Mouse (Mus musculus) liver, embryonic 15.5 days (tissue): ENCODE results near the gene Zfp92. TPM values are rescaled to one million over a fixed set of nuclear protein-coding genes. Genes with fewer than 3 reads are reported as not detected.
A peak's percentile ranks its signal among the peaks of the same experiment; 100 is the strongest.

Experiments
- ATAC-seq: fragments of 200-750 bp; cut with Nextera tagmentation; 2 replicates; pipeline ENCODE4 v1.8.0; 2017; ENCODE audit warnings: moderate number of reproducible peaks, mild to moderate bottlenecking, moderate library complexity; ENCODE audit not compliant: insufficient read depth
- H3K27ac ChIP-seq: fragments of 300-500 bp; sonication (generic); replicated peaks from 2 replicates; pipeline ENCODE4 v1.5.1; 2015; ENCODE audit warnings: mild to moderate bottlenecking, inconsistent platforms
- H3K27me3 ChIP-seq: fragments of 300-500 bp; sonication (generic); 2 replicates; pipeline ENCODE4 v1.6.1; 2015; ENCODE audit warnings: mild to moderate bottlenecking, inconsistent platforms
- H3K36me3 ChIP-seq: fragments of 300-500 bp; sonication (generic); replicated peaks from 2 replicates; pipeline ENCODE4 v1.6.1; 2015; ENCODE audit warnings: moderate library complexity, mild to moderate bottlenecking, inconsistent platforms
- H3K4me1 ChIP-seq: fragments of 300-500 bp; sonication (generic); replicated peaks from 2 replicates; pipeline ENCODE4 v1.6.1; 2015; ENCODE audit warnings: inconsistent platforms
- H3K4me2 ChIP-seq: fragments of 300-500 bp; sonication (generic); 2 replicates; pipeline ENCODE4 v1.6.1; 2015; ENCODE audit warnings: moderate library complexity, mild to moderate bottlenecking, inconsistent platforms
- H3K4me3 ChIP-seq: fragments of 300-500 bp; sonication (generic); replicated peaks from 2 replicates; pipeline ENCODE4 v1.5.1; 2015; ENCODE audit warnings: mild to moderate bottlenecking, inconsistent platforms
- H3K9ac ChIP-seq: fragments of 300-500 bp; sonication (generic); 2 replicates; pipeline ENCODE4 v1.6.1; 2015; ENCODE audit warnings: moderate library complexity, mild to moderate bottlenecking, inconsistent platforms
- H3K9me3 ChIP-seq: fragments of 300-500 bp; sonication (generic); replicated peaks from 2 replicates; pipeline ENCODE4 v1.6.1; 2016; ENCODE audit warnings: inconsistent platforms
- WGBS: fragments of 180-500 bp; shearing (Covaris S2); methylation state at CpG from one replicate; pipeline ENCODE4 v1.1.7; 2015; ENCODE audit warnings: mixed read lengths; ENCODE audit not compliant: insufficient replicate concordance; 5-methylcytosine and 5-hydroxymethylcytosine counted together
- polyA plus RNA-seq: library from polyadenylated mRNA; unstranded; fragments of >200 nt; fragmentation: Nextera tagmentation; extraction: Ambion mirVana; gene quantifications from 2 replicates; pipeline ENCODE4 v1.2.1, GENCODE M21; 2015

The Zfp92 gene
- polyA plus RNA-seq, 1 experiment from 2014 or later = not detected

DNA sequence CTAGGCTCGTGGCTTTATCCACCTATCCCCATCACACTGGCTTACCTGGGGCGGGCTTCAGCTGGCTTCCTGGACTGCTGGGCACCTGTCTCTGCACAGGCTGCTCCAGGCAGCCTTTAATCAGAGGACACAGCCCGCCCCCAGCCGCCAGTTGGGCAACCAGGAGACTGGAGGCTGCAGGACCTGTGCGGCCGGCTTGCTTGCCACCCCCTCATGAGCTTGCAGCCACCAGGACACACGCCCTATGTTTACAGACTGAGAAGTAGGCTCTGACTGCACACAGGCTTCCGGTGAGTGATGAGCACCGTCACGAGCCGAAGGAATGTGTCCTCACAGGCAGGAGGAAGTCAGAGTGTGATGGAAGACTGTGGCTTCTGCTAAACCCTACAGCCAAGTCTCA lies 24.4 kb downstream of the Zfp92 start, which contains the start of gene Trex2:
Trex2 (minus strand) TSS at position 93 of the 400 bp plus-strand sequence.
- H3K4me3 ChIP-seq = no peak within 1 kb of the TSS
- no peak for ATAC-seq
- no peak within 1 kb of the TSS for H3K4me2 ChIP-seq
- H3K36me3 ChIP-seq = 0 out of 2 replicates have a peak, but pooled peaks cover 3% of the 10 kb centered on the region
- WGBS = 60% methylated on average over 11 of the region's 11 CpGs
- H3K9me3 ChIP-seq = no peaks in the 10 kb centered on the region
- H3K27ac ChIP-seq = no peak within 1 kb of the TSS
- H3K9ac ChIP-seq = no peak within 1 kb of the TSS
- no peaks in the 10 kb centered on the region for H3K27me3 ChIP-seq
- H3K4me1 ChIP-seq = no peaks in the 10 kb centered on the region

- no peaks in the 10 kb centered on the region for H3K9me3 ChIP-seq
- no peak for ATAC-seq
- H3K27me3 ChIP-seq = no peaks in the 10 kb centered on the region
- WGBS = 45% methylated on average over 2 of the region's 2 CpGs
- no peak overlapping the region for H3K4me2 ChIP-seq
- H3K4me1 ChIP-seq = no peaks in the 10 kb centered on the region
- no peak overlapping the region for H3K27ac ChIP-seq
- no peak overlapping the region for H3K9ac ChIP-seq
- peaks cover 7% of the 10 kb centered on the region; the same call in 1 of the 2 replicates for H3K36me3 ChIP-seq
- H3K4me3 ChIP-seq = no peak overlapping the region
Observed at GRCm38 (mm10) chrX:73441428-73441827, 30.5 kb downstream of the Zfp92 start.

DNA sequence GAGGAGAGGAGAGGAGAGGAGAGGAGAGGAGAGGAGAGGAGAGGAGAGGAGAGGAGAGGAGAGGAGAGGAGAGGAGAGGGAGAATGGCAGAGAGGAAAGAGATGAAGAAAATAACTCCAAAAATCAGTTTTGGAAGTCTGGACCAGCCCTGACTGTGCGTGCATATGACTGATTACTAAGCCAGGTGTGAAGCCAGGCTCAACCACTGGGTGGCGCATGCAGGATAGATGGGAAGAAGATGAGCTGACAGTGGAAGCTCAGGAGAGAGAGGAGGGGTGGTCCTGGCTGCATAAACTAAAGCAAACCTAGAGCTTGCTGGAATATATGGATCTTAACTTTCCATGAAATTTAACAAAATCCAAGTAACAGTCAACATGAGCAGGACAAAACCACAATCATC lies 41.1 kb downstream of the Zfp92 start:
- peaks cover 7% of the 10 kb centered on the region; the same call in 1 of the 2 replicates for H3K36me3 ChIP-seq
- no peaks in the 10 kb centered on the region for H3K4me1 ChIP-seq
- no peak overlapping the region for H3K4me3 ChIP-seq
- no peaks in the 10 kb centered on the region for H3K27me3 ChIP-seq
- no peaks in the 10 kb centered on the region for H3K9me3 ChIP-seq
- ATAC-seq = no peak
- no peak overlapping the region for H3K27ac ChIP-seq
- WGBS = 26% methylated on average over 2 of the region's 2 CpGs
- H3K4me2 ChIP-seq = no peak overlapping the region
- no peak overlapping the region for H3K9ac ChIP-seq

DNA sequence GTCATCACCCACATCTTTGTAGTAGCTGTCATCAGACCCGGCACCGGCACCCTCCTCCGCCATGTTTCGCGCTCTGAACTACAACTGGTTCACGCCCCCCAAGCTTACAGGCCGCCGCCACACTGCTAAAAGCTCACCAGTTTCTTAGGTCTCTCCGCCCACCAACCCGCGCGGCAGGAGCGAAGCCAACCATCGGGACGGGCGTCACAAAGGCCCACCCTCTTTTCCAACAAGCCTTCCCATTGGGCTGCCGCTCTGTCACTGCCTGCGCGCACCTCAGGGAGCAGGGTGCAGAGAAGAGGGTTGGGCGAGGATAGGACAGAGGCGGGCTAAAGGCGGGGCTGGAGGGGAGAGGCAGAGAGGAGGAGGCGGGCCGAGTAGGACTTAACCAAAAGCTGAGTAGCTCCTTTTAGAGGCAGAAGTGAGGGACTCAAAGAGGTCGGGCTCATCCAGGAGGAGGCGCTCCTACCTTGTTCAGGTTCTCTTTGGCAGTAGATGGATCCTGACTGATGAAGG lies 48.0 kb downstream of the Zfp92 start, which contains the start of gene Haus7:
Haus7 (minus strand) TSS at position 168 of the 516 bp plus-strand sequence.
- H3K27me3 ChIP-seq = no peaks in the 10 kb centered on the region
- H3K4me1 ChIP-seq = peaks cover 10% of the 10 kb centered on the region
- WGBS = 18% methylated on average over 26 of the region's 26 CpGs
- H3K4me3 ChIP-seq = peak within 1 kb of the TSS; percentile 65
- H3K9ac ChIP-seq = peak within 1 kb of the TSS; percentile 56
- 0 out of 2 replicates have a peak, but pooled peaks cover 1% of the 10 kb centered on the region for H3K36me3 ChIP-seq
- peak within 1 kb of the TSS; percentile 38; the same call in 1 of the 2 replicates for H3K27ac ChIP-seq
- H3K9me3 ChIP-seq = no peaks in the 10 kb centered on the region
- peak; percentile 100 for ATAC-seq
- peak within 1 kb of the TSS; percentile 69 for H3K4me2 ChIP-seq

DNA sequence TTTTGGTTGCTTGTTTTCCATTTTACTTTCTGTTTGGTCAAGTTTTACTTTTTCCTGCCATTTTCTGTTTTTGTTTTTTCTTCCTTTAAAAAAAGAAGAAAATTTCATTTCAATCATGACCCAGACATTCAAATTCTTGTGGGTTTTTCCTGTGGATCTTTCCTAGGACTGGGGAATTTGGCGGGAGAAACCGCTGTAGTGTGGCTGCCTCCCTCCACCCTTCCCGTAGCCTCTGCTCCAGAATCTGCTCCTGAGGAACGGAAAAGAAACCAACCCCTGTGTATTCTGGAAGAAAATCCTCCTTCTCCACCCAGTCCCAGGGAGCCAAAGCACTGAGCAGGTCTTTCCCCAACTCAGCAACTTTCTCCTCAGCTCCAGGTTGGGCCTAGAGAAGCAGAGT lies 49.9 kb downstream of the Zfp92 start:
- no peak for ATAC-seq

GRCm38 (mm10) chrX:73465483-73466186 lies 54.7 kb downstream of the Zfp92 start:
- Histone ChIP-seq H3K4me1 (no peaks in the 10 kb centered on the region), H3K4me3 (no peak overlapping the region), H3K9ac (no peak overlapping the region), H3K4me2 (no peak overlapping the region), H3K9me3 (no peaks in the 10 kb centered on the region), H3K27me3 (no peaks in the 10 kb centered on the region; the same call in 1 of the 2 replicates), H3K36me3 (no peaks in the 10 kb centered on the region), H3K27ac (no peak overlapping the region)
- no peak for ATAC-seq
- 55% methylated on average over 9 of the region's 9 CpGs for WGBS

More for the DNA sequence above, 49.9 kb downstream of the Zfp92 start:
- no peak overlapping the region for H3K9ac ChIP-seq
- no peak overlapping the region for H3K4me3 ChIP-seq
- H3K27me3 ChIP-seq = no peaks in the 10 kb centered on the region
- H3K27ac ChIP-seq = no peak overlapping the region
- no peaks in the 10 kb centered on the region for H3K36me3 ChIP-seq
- H3K4me1 ChIP-seq = peaks cover 10% of the 10 kb centered on the region
- H3K4me2 ChIP-seq = no peak overlapping the region
- no peaks in the 10 kb centered on the region for H3K9me3 ChIP-seq
- WGBS = 70% methylated on average over 4 of the region's 4 CpGs

DNA sequence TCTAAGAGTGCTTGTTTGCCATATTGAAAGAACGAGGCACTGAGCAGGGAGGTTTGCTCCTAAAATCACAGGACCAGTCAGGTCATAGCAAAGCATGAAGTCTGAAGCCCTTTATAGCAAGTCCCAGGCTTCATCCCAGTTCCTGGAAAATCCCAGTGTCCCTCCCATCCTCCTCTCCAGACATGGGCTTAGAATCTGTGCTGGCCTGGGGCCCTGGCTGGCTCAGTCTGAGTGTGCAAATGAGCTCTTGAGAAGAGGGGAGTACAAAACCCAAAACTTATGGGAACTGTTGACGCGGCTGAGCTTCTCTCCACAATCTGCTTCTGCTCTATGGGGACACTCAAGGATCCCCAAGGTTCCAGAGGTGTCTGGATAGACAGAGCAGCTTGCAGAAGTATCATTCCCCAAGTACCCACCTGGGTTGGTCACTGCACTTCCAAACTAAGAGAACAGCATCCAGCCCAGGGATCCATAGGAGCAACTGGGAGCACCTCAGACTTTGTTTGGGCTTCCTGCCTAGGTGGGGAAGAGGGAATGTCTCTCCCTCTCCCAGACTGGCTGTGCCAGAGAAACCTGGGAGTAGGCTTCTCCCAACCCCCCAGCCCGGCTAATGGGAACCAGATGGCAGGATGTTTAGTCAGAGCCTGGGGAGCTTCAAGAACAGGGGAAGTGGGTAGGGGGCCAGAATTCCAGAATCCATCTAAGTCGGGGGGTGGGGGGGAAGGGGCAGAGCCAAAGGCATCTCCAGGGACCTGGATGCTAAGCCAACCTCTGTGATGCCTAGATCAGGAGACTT lies 56.7 kb downstream of the Zfp92 start:
- H3K4me3 ChIP-seq = no peak overlapping the region
- 52% methylated on average over 5 of the region's 5 CpGs for WGBS

GRCm38 (mm10) chrX:73468330-73468729 lies 57.4 kb downstream of the Zfp92 start:
- no peaks in the 10 kb centered on the region for H3K9me3 ChIP-seq
- no peak overlapping the region for H3K4me3 ChIP-seq
- WGBS = 50% methylated on average over 3 of the region's 3 CpGs
- H3K27ac ChIP-seq = no peak overlapping the region
- H3K27me3 ChIP-seq = no peaks in the 10 kb centered on the region; the same call in 1 of the 2 replicates
- H3K4me2 ChIP-seq = no peak overlapping the region
- no peaks in the 10 kb centered on the region for H3K4me1 ChIP-seq
- no peak overlapping the region for H3K9ac ChIP-seq
- no peaks in the 10 kb centered on the region for H3K36me3 ChIP-seq
- no peak for ATAC-seq

More for the DNA sequence above, 56.7 kb downstream of the Zfp92 start:
- no peak for ATAC-seq
- H3K27me3 ChIP-seq = no peaks in the 10 kb centered on the region; the same call in 1 of the 2 replicates
- no peak overlapping the region for H3K27ac ChIP-seq
- no peaks in the 10 kb centered on the region for H3K9me3 ChIP-seq
- no peaks in the 10 kb centered on the region for H3K36me3 ChIP-seq
- H3K4me2 ChIP-seq = no peak overlapping the region
- no peaks in the 10 kb centered on the region for H3K4me1 ChIP-seq
- H3K9ac ChIP-seq = no peak overlapping the region

DNA sequence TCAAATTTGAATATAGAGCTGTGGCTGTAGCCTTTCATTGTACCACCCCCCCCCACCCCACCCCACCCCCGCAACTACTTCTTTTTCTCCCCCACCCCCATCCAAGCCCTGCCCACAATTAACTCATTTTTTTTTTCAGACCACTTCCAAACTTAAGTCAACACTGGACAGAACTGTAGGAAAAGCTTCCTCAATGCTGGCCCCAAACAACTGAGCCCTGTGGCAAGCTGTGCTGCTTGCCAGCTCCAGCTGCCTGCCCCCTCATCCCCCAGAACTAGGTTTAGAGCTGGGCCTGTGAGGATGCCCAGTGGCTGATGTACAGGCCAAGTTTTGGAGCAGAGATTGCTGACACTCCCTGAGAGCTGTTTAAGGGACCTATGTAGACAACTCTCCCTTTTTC lies 57.9 kb downstream of the Zfp92 start:
- H3K9me3 ChIP-seq = no peaks in the 10 kb centered on the region
- no peak overlapping the region for H3K4me2 ChIP-seq
- ATAC-seq = no peak
- no peaks in the 10 kb centered on the region for H3K36me3 ChIP-seq
- no peaks in the 10 kb centered on the region; the same call in 1 of the 2 replicates for H3K27me3 ChIP-seq
- H3K4me1 ChIP-seq = no peaks in the 10 kb centered on the region
- WGBS = 42% methylated on average over 1 of the region's 1 CpGs
- no peak overlapping the region for H3K4me3 ChIP-seq
- H3K9ac ChIP-seq = no peak overlapping the region
- H3K27ac ChIP-seq = no peak overlapping the region

- no peaks in the 10 kb centered on the region for H3K9me3 ChIP-seq
- H3K9ac ChIP-seq = no peak overlapping the region
- no peak overlapping the region for H3K27ac ChIP-seq
- ATAC-seq = 0 out of 2 replicates have a peak, but pooled peaks have one; percentile 21
- no peaks in the 10 kb centered on the region for H3K36me3 ChIP-seq
- H3K4me2 ChIP-seq = no peak overlapping the region
- peaks cover 11% of the 10 kb centered on the region for H3K4me1 ChIP-seq
- H3K27me3 ChIP-seq = no peaks in the 10 kb centered on the region
- H3K4me3 ChIP-seq = no peak overlapping the region
- WGBS = 40% methylated on average over 3 of the region's 3 CpGs
Observed at GRCm38 (mm10) chrX:73471764-73472163, 60.9 kb downstream of the Zfp92 start.
